ENCODE assay signal across 8 mouse cellular contexts in genomic region chr6:57702743-57703499, GRCm38 (mm10). TPM values are rescaled to one million over a fixed set of nuclear protein-coding genes. Genes with fewer than 3 reads are reported as not detected.
A peak's percentile ranks its signal among the peaks of the same experiment; 100 is the strongest.
DNase-seq lines count a peak whose midpoint lies in the region; ATAC-seq and TF ChIP-seq lines count a peak whose summit lies in the region.

No protein-coding gene starts in this region.

- in situ Hi-C loops in Patski (cut with MboI; ENCODE audit: low pct_unique_long_range_greater_than_20kb) = no loop called here

- H3K36me3 ChIP-seq in hindbrain, embryonic 13.5 days = no peaks in the 10 kb centered on the region

- CTCF ChIA-PET in Patski (lab: Charles Lee) = interaction anchor here (0.7 to 1.6 kb wide), 3 partner anchors 10 to 104 kb away, joined by 3 to 4 read pairs (median 3); partner anchors contain the start of gene Pyurf

- POLR2A ChIA-PET in Patski (lab: Charles Lee) = interaction anchor here (0.8 to 2.5 kb wide), 3 partner anchors 11 to 124 kb away, joined by 3 to 21 read pairs (median 5); partner anchors contain the start of gene Pyurf

- WGBS in hindbrain, embryonic 13.5 days = under 1% methylated on average over 59 of the region's 59 CpGs

- H3K9me3 ChIP-seq in hindbrain, embryonic 13.5 days = no peaks in the 10 kb centered on the region

- peak; percentile 99 for ATAC-seq in Patski
- ATAC-seq in hindbrain, embryonic 13.5 days (ENCODE audit: low FRiP score) = peak; percentile 98

- DNase-seq in Patski (ENCODE audit: low read depth, low spot score) = peak; percentile 70
- peak; percentile 97 to 99 for DNase-seq in cerebellum, postnatal 14 days
- peak; percentile 90 to 93 for DNase-seq in frontal cortex, postnatal 14 days (ENCODE audit: low spot score in 2 of 2)
- peak; percentile 88 to 96 for DNase-seq in layer of hippocampus, postnatal 25 days (ENCODE audit: extremely low spot score in 1 of 2, low spot score in 1 of 2)
- DNase-seq in lung, postnatal 25 days (ENCODE audit: low spot score) = peak; percentile 96
- DNase-seq in retina, embryonic 14.5 days (ENCODE audit: low spot score) = peak; percentile 93
- DNase-seq in thymus, postnatal 4 days = peak; percentile 95

- no peaks in the 10 kb centered on the region for H3K27me3 ChIP-seq in Patski
- no peaks in the 10 kb centered on the region for H3K27me3 ChIP-seq in hindbrain, embryonic 13.5 days

- H3K4me2 ChIP-seq in hindbrain, embryonic 13.5 days = peak overlapping the region; percentile 73

- peak overlapping the region; percentile 97 for H3K9ac ChIP-seq in hindbrain, embryonic 13.5 days

- peak overlapping the region; percentile 73 for H3K4me3 ChIP-seq in hindbrain, embryonic 13.5 days

- TF ChIP-seq CTCF in Patski (IDR thresholded peaks at IDR 0.05) = no peak

- H3K27ac ChIP-seq in hindbrain, embryonic 13.5 days = peak overlapping the region; percentile 99

- peaks cover 26% of the 10 kb centered on the region for H3K4me1 ChIP-seq in hindbrain, embryonic 13.5 days (replicated peaks)

RNA-seq across cellular contexts. Expression of gene Lancl2, which starts 0.6 kb away (rescaled TPM):
- polyA plus RNA-seq in Patski (2021) = 24.8 TPM
- polyA plus RNA-seq in hindbrain, embryonic 13.5 days (2015; fragmentation: Nextera tagmentation; extraction: Ambion mirVana) = 81.5 and 86.8 TPM in 2 replicates
- 10 to 100 TPM; 88.1 to 93.9 TPM for total RNA-seq in layer of hippocampus, postnatal 25 days (2021)

RNA-seq across cellular contexts. Expression of gene Pyurf, which starts 11.0 kb away (rescaled TPM):
- polyA plus RNA-seq in Patski (2021) = 26.0 TPM
- polyA plus RNA-seq in hindbrain, embryonic 13.5 days (2015; fragmentation: Nextera tagmentation; extraction: Ambion mirVana) = 16.0 and 16.3 TPM in 2 replicates
- 1 to 10 TPM; 8.4 TPM for total RNA-seq in layer of hippocampus, postnatal 25 days (2021)

Comparison
In these comparisons a context has a peak if more than half of its experiments do, and no peak if none do; other contexts are left out.
1. Peak in every context shown above with its lines: DNase-seq, ATAC-seq, H3K4me3 ChIP-seq and H3K27ac ChIP-seq.